Mouse (Mus musculus) embryonic facial prominence, embryonic 13.5 days (tissue): Measurements from ENCODE around the gene Eif3g. TPM values are rescaled to one million over a fixed set of nuclear protein-coding genes. Genes with fewer than 3 reads are reported as not detected.

Source experiments
- ATAC-seq: fragments of 200-750 bp; cut with Nextera tagmentation; 2 replicates; pipeline ENCODE4 v1.8.0; 2017; ENCODE audit warnings: low read depth; ENCODE audit not compliant: insufficient number of reproducible peaks, insufficient read depth, low FRiP score, low TSS enrichment
- H3K27ac ChIP-seq: fragments of 300-500 bp; sonication (generic); 2 replicates; pipeline ENCODE4 v1.5.1; 2015; ENCODE audit warnings: moderate library complexity, mild to moderate bottlenecking, inconsistent platforms
- H3K27me3 ChIP-seq: fragments of 300-500 bp; sonication (generic); 2 replicates; pipeline ENCODE4 v1.6.1; 2015; ENCODE audit warnings: mild to moderate bottlenecking, inconsistent platforms
- H3K36me3 ChIP-seq: fragments of 300-500 bp; sonication (generic); 2 replicates; pipeline ENCODE4 v1.6.1; 2015; ENCODE audit warnings: mild to moderate bottlenecking, inconsistent platforms
- H3K4me1 ChIP-seq: fragments of 300-500 bp; sonication (generic); 2 replicates; pipeline ENCODE4 v1.6.1; 2015; ENCODE audit warnings: inconsistent platforms
- H3K4me2 ChIP-seq: fragments of 300-500 bp; sonication (generic); 2 replicates; pipeline ENCODE4 v1.6.1; 2015; ENCODE audit warnings: moderate library complexity, mild to moderate bottlenecking, inconsistent platforms
- H3K4me3 ChIP-seq: fragments of 300-500 bp; sonication (generic); 2 replicates; pipeline ENCODE4 v1.5.1; 2015; ENCODE audit warnings: mild to moderate bottlenecking, inconsistent platforms
- H3K9ac ChIP-seq: fragments of 300-500 bp; sonication (generic); 2 replicates; pipeline ENCODE4 v1.6.1; 2015; ENCODE audit warnings: mild to moderate bottlenecking, inconsistent platforms
- H3K9me3 ChIP-seq: fragments of 300-500 bp; sonication (generic); 2 replicates; pipeline ENCODE4 v1.6.1; 2016; ENCODE audit warnings: inconsistent platforms
- WGBS: fragments of 180-500 bp; shearing (Covaris S2); methylation state at CpG from one replicate; pipeline ENCODE4 v1.1.7; 2015; ENCODE audit warnings: mixed read lengths; 5-methylcytosine and 5-hydroxymethylcytosine counted together
- polyA plus RNA-seq: library from polyadenylated mRNA; unstranded; fragments of >200 nt; fragmentation: Nextera tagmentation; extraction: Ambion mirVana; gene quantifications from 2 replicates; pipeline ENCODE4 v1.2.1, GENCODE M21; 2015

Eif3g gene
- polyA plus RNA-seq = 292 and 343 TPM in 2 replicates

- ATAC-seq = peak; percentile 80
- H3K9ac ChIP-seq = peak within 1 kb of the TSS; percentile 98
- H3K9me3 ChIP-seq = no peaks in the 10 kb centered on the region
- H3K27me3 ChIP-seq = no peaks in the 10 kb centered on the region
- H3K27ac ChIP-seq = peak within 1 kb of the TSS; percentile 75; the same call in 1 of the 2 replicates
- H3K4me2 ChIP-seq = peak within 1 kb of the TSS; percentile 98
- H3K4me1 ChIP-seq = peaks cover 19% of the 10 kb centered on the region
- peaks cover 36% of the 10 kb centered on the region for H3K36me3 ChIP-seq
- peak within 1 kb of the TSS; percentile 99 for H3K4me3 ChIP-seq
- WGBS = 4% methylated on average over 34 of the region's 34 CpGs
Measured at GRCm38 (mm10) chr9:20898511-20899073, at the start of gene Eif3g. Gene Eif3g, minus strand, starts transcription at chr9:20898623.

GRCm38 (mm10) chr9:20946066-20946880, 47.9 kb upstream of the Eif3g start:
- Histone ChIP-seq H3K4me3 (no peak overlapping the region), H3K4me1 (peaks cover 37% of the 10 kb centered on the region), H3K9me3 (no peaks in the 10 kb centered on the region), H3K27me3 (no peaks in the 10 kb centered on the region), H3K9ac (peak overlapping the region; percentile 33; the same call in 1 of the 2 replicates), H3K27ac (0 out of 2 replicates have a peak overlapping the region, but pooled peaks have one; percentile 8), H3K36me3 (peaks cover 8% of the 10 kb centered on the region), H3K4me2 (no peak overlapping the region)
- no peak for ATAC-seq
- WGBS = 75% methylated on average over 16 of the region's 16 CpGs

GRCm38 (mm10) chr9:20944697-20945370, 46.4 kb upstream of the Eif3g start:
- H3K36me3 ChIP-seq = peaks cover 22% of the 10 kb centered on the region
- ATAC-seq = no peak
- H3K27me3 ChIP-seq = no peaks in the 10 kb centered on the region
- peak overlapping the region; percentile 62 for H3K27ac ChIP-seq
- WGBS = 45% methylated on average over 4 of the region's 4 CpGs
- peaks cover 24% of the 10 kb centered on the region for H3K4me1 ChIP-seq
- H3K9me3 ChIP-seq = no peaks in the 10 kb centered on the region
- no peak overlapping the region for H3K4me2 ChIP-seq
- H3K4me3 ChIP-seq = no peak overlapping the region
- H3K9ac ChIP-seq = peak overlapping the region; percentile 51

- H3K9ac ChIP-seq = peak overlapping the region; percentile 51
- peak; percentile 70 for ATAC-seq
- peaks cover 31% of the 10 kb centered on the region for H3K36me3 ChIP-seq
- WGBS = 3% methylated on average over 2 of the region's 2 CpGs
- peaks cover 24% of the 10 kb centered on the region for H3K4me1 ChIP-seq
- no peak overlapping the region for H3K4me3 ChIP-seq
- no peaks in the 10 kb centered on the region for H3K27me3 ChIP-seq
- no peak overlapping the region; the same call in 1 of the 2 replicates for H3K4me2 ChIP-seq
- peak overlapping the region; percentile 62 for H3K27ac ChIP-seq
- H3K9me3 ChIP-seq = no peaks in the 10 kb centered on the region
Measured at GRCm38 (mm10) chr9:20943911-20944310, 45.5 kb upstream of the Eif3g start.

- peaks cover 37% of the 10 kb centered on the region for H3K36me3 ChIP-seq
- no peaks in the 10 kb centered on the region for H3K27me3 ChIP-seq
- H3K9ac ChIP-seq = no peak overlapping the region
- 0 out of 2 replicates have a peak overlapping the region, but pooled peaks have one; percentile 9 for H3K4me2 ChIP-seq
- H3K4me1 ChIP-seq = peaks cover 24% of the 10 kb centered on the region
- WGBS = 69% methylated on average over 7 of the region's 7 CpGs
- H3K27ac ChIP-seq = peak overlapping the region; percentile 62
- peak; percentile 15; the same call in 1 of the 2 replicates for ATAC-seq
- no peaks in the 10 kb centered on the region for H3K9me3 ChIP-seq
- no peak overlapping the region for H3K4me3 ChIP-seq
Measured at GRCm38 (mm10) chr9:20943396-20943795, 45.0 kb upstream of the Eif3g start.

- WGBS = 84% methylated on average over 3 of the region's 3 CpGs
- Histone ChIP-seq H3K36me3 (peaks cover 99% of the 10 kb centered on the region), H3K4me1 (no peaks in the 10 kb centered on the region), H3K27ac (no peak overlapping the region), H3K4me2 (no peak overlapping the region), H3K9ac (no peak overlapping the region), H3K9me3 (no peaks in the 10 kb centered on the region), H3K27me3 (no peaks in the 10 kb centered on the region), H3K4me3 (no peak overlapping the region)
- no peak for ATAC-seq
Measured at GRCm38 (mm10) chr9:20923258-20923657, 24.8 kb upstream of the Eif3g start.

GRCm38 (mm10) chr9:20916160-20916559, 17.7 kb upstream of the Eif3g start:
- 80% methylated on average over 4 of the region's 4 CpGs for WGBS
- Histone ChIP-seq H3K9me3 (no peaks in the 10 kb centered on the region), H3K36me3 (peaks cover 99% of the 10 kb centered on the region), H3K4me3 (no peak overlapping the region), H3K9ac (no peak overlapping the region), H3K27ac (no peak overlapping the region), H3K4me2 (no peak overlapping the region), H3K4me1 (no peaks in the 10 kb centered on the region), H3K27me3 (no peaks in the 10 kb centered on the region)
- ATAC-seq = no peak

GRCm38 (mm10) chr9:20909948-20910347, 11.5 kb upstream of the Eif3g start:
- no peaks in the 10 kb centered on the region for H3K9me3 ChIP-seq
- 0 out of 2 replicates have a peak overlapping the region, but pooled peaks have one; percentile 21 for H3K9ac ChIP-seq
- H3K27me3 ChIP-seq = no peaks in the 10 kb centered on the region
- no peaks in the 10 kb centered on the region for H3K4me1 ChIP-seq
- WGBS = 91% methylated on average over 9 of the region's 9 CpGs
- H3K4me3 ChIP-seq = no peak overlapping the region
- H3K4me2 ChIP-seq = no peak overlapping the region
- H3K36me3 ChIP-seq = peaks cover 99% of the 10 kb centered on the region
- no peak overlapping the region for H3K27ac ChIP-seq
- no peak for ATAC-seq

GRCm38 (mm10) chr9:20902174-20902491, 3.7 kb upstream of the Eif3g start:
- H3K27ac ChIP-seq = 0 out of 2 replicates have a peak overlapping the region, but pooled peaks have one; percentile 3

GRCm38 (mm10) chr9:20901466-20902173, 3.2 kb upstream of the Eif3g start:
- no peak overlapping the region for H3K4me2 ChIP-seq
- H3K9ac ChIP-seq = 0 out of 2 replicates have a peak overlapping the region, but pooled peaks have one; percentile 21
- ATAC-seq = no peak
- WGBS = 13% methylated on average over 13 of the region's 13 CpGs
- H3K4me1 ChIP-seq = peaks cover 19% of the 10 kb centered on the region
- no peaks in the 10 kb centered on the region for H3K9me3 ChIP-seq
- H3K27me3 ChIP-seq = no peaks in the 10 kb centered on the region
- H3K4me3 ChIP-seq = no peak overlapping the region
- H3K27ac ChIP-seq = no peak overlapping the region
- H3K36me3 ChIP-seq = peaks cover 32% of the 10 kb centered on the region

More at GRCm38 (mm10) chr9:20902174-20902491, 3.7 kb upstream of the Eif3g start:
- H3K27me3 ChIP-seq = no peaks in the 10 kb centered on the region
- H3K36me3 ChIP-seq = peaks cover 32% of the 10 kb centered on the region
- H3K9ac ChIP-seq = 0 out of 2 replicates have a peak overlapping the region, but pooled peaks have one; percentile 21
- ATAC-seq = no peak
- H3K4me1 ChIP-seq = peaks cover 14% of the 10 kb centered on the region
- no peak overlapping the region for H3K4me3 ChIP-seq
- no peak overlapping the region for H3K4me2 ChIP-seq
- WGBS = 40% methylated on average over 6 of the region's 6 CpGs
- H3K9me3 ChIP-seq = no peaks in the 10 kb centered on the region
